Mouse (Mus musculus) lung, embryonic 14.5 days (tissue): ENCODE measurements around the gene Nudt8. TPM values are rescaled to one million over a fixed set of nuclear protein-coding genes. Genes with fewer than 3 reads are reported as not detected.
"Not testable (repeated sequence)": the region's sequence is repeated elsewhere in the genome, so short reads cannot be mapped to it uniquely, and the experiment has no call there.

ENCODE experiments used
- ATAC-seq: fragments of 200-750 bp; cut with Nextera tagmentation; 2 replicates; pipeline ENCODE4 v1.8.0; 2017; ENCODE audit warnings: mild to moderate bottlenecking, moderate TSS enrichment, moderate library complexity; ENCODE audit not compliant: insufficient read depth
- DNase-seq: peaks from one replicate; pipeline ENCODE4 v3.0.0-alpha.2; 2015
- H3K27ac ChIP-seq: fragments of 300-500 bp; sonication (generic); 2 replicates; pipeline ENCODE4 v1.5.1; 2014; ENCODE audit warnings: low read depth, mild to moderate bottlenecking, moderate library complexity
- H3K27me3 ChIP-seq: fragments of 300-500 bp; sonication (generic); 2 replicates; pipeline ENCODE4 v1.6.1; 2014; ENCODE audit warnings: low read length, control low read depth; ENCODE audit not compliant: insufficient read depth
- H3K36me3 ChIP-seq: fragments of 300-500 bp; sonication (generic); 2 replicates; pipeline ENCODE4 v1.6.1; 2014; ENCODE audit warnings: control low read depth; ENCODE audit not compliant: insufficient read depth
- H3K4me1 ChIP-seq: fragments of 300-500 bp; sonication (generic); 2 replicates; pipeline ENCODE4 v1.6.1; 2014; ENCODE audit warnings: antibody characterized with exemption, control low read depth; ENCODE audit not compliant: insufficient read depth
- H3K4me2 ChIP-seq: fragments of 300-500 bp; sonication (generic); 2 replicates; pipeline ENCODE4 v1.6.1; 2014; ENCODE audit warnings: mild to moderate bottlenecking
- H3K4me3 ChIP-seq: fragments of 300-500 bp; sonication (generic); 2 replicates; pipeline ENCODE4 v1.5.1; 2014; ENCODE audit warnings: low read depth, low read length
- H3K9ac ChIP-seq: fragments of 300-500 bp; sonication (generic); 2 replicates; pipeline ENCODE4 v1.6.1; 2014
- H3K9me3 ChIP-seq: fragments of 300-500 bp; sonication (generic); 2 replicates; pipeline ENCODE4 v1.6.1; 2016; ENCODE audit warnings: low read depth, low read length, control low read depth
- CTCF ChIP-seq: IDR thresholded peaks from 2 replicates; pipeline ENCODE4 v1.5.1; 2016; ENCODE audit warnings: antibody characterized with exemption, low read depth
- WGBS: fragments of 180-500 bp; shearing (Covaris S2); extraction: QIAGEN DNeasy Blood & Tissue Kit; methylation state at CpG from one replicate; pipeline ENCODE4 v1.1.7; 2014; 5-methylcytosine and 5-hydroxymethylcytosine counted together
- polyA plus RNA-seq: library from polyadenylated mRNA; unstranded; fragments of >200 nt; fragmentation: Nextera tagmentation; extraction: Ambion mirVana; gene quantifications from 2 replicates; pipeline ENCODE4 v1.2.1, GENCODE M21; 2014

Gene Nudt8
- polyA plus RNA-seq, 1 experiment from 2014 or later: 24.4 TPM

DNA sequence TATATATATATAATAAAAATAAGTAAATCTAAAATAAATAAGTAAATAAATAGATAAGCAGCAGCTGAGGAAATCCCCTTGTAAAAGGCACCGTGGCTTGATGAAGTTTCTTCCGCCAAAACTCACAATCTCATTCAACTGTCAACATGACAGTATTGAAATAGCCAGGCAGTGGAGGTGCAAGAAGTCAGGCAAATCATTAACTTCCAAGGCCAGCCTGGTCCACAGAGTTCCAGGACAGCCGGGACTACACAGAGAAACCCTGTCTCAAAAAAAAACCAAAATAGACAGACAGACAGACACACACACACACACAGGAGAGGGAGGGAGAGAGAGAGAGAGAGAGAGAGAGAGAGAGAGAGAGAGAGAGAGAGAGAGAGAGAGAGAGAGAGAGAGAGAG lies 32.9 kb downstream of the Nudt8 start:
- no peak overlapping the region for H3K4me2 ChIP-seq
- ATAC-seq: no peak
- H3K36me3 ChIP-seq: 0 out of 2 replicates have a peak, but pooled peaks cover 6% of the 10 kb centered on the region
- TF ChIP-seq CTCF: no peak
- no peaks in the 10 kb centered on the region for H3K9me3 ChIP-seq
- H3K9ac ChIP-seq: no peak overlapping the region
- H3K27ac ChIP-seq: no peak overlapping the region
- H3K27me3 ChIP-seq: no peaks in the 10 kb centered on the region
- 50% methylated on average over 3 of the region's 3 CpGs for WGBS
- H3K4me3 ChIP-seq: no peak overlapping the region
- no peak for DNase-seq
- H3K4me1 ChIP-seq: peaks cover 3% of the 10 kb centered on the region; the same call in 1 of the 2 replicates

GRCm38 (mm10) chr19:4033742-4034141 lies 33.4 kb downstream of the Nudt8 start:
- TF ChIP-seq CTCF: no peak
- peaks cover 4% of the 10 kb centered on the region; the same call in 1 of the 2 replicates for H3K4me1 ChIP-seq
- H3K36me3 ChIP-seq: 0 out of 2 replicates have a peak, but pooled peaks cover 6% of the 10 kb centered on the region
- H3K27ac ChIP-seq: no peak overlapping the region
- no peak overlapping the region for H3K4me3 ChIP-seq
- H3K9ac ChIP-seq: no peak overlapping the region
- 56% methylated on average over 5 of the region's 5 CpGs for WGBS
- DNase-seq: no peak
- H3K27me3 ChIP-seq: no peaks in the 10 kb centered on the region
- no peak overlapping the region for H3K4me2 ChIP-seq
- no peaks in the 10 kb centered on the region for H3K9me3 ChIP-seq
- ATAC-seq: no peak

- Histone ChIP-seq H3K9ac (no peak overlapping the region), H3K36me3 (0 out of 2 replicates have a peak, but pooled peaks cover 6% of the 10 kb centered on the region), H3K4me1 (peaks cover 4% of the 10 kb centered on the region; the same call in 1 of the 2 replicates), H3K27me3 (no peaks in the 10 kb centered on the region), H3K27ac (no peak overlapping the region), H3K9me3 (no peaks in the 10 kb centered on the region), H3K4me2 (peak overlapping the region; percentile 19), H3K4me3 (no peak overlapping the region)
- no peak for DNase-seq
- TF ChIP-seq CTCF: no peak
- ATAC-seq: no peak
- WGBS: 62% methylated on average over 12 of the region's 12 CpGs
These were observed 36.1 kb downstream of the Nudt8 start for GRCm38 (mm10) chr19:4036327-4037045.

- H3K4me1 ChIP-seq, H3K27me3 ChIP-seq, DNase-seq, H3K9me3 ChIP-seq, H3K36me3 ChIP-seq: not testable (repeated sequence)
- H3K27ac ChIP-seq: peak overlapping the region; percentile 33; the same call in 1 of the 2 replicates
- peak overlapping the region; percentile 50 for H3K4me3 ChIP-seq
- peak; percentile 47; the same call in 1 of the 2 replicates for ATAC-seq
- peak overlapping the region; percentile 79 for H3K9ac ChIP-seq
- peak overlapping the region; percentile 75 for H3K4me2 ChIP-seq
- WGBS: 23% methylated on average over 7 of the region's 8 CpGs
These were observed 36.9 kb downstream of the Nudt8 start for GRCm38 (mm10) chr19:4037154-4037787.

- H3K4me2 ChIP-seq: peak within 1 kb of the TSS; percentile 75
- peak; percentile 90 for ATAC-seq
- TF ChIP-seq CTCF: peak; percentile 44; the same call in 1 of the 2 replicates
- DNase-seq: peak; percentile 94
- WGBS: under 1% methylated on average over 26 of the region's 26 CpGs
- H3K9me3 ChIP-seq: no peaks in the 10 kb centered on the region
- H3K27me3 ChIP-seq: no peaks in the 10 kb centered on the region
- H3K9ac ChIP-seq: peak within 1 kb of the TSS; percentile 79
- H3K4me1 ChIP-seq: peaks cover 4% of the 10 kb centered on the region; the same call in 1 of the 2 replicates
- H3K36me3 ChIP-seq: 0 out of 2 replicates have a peak, but pooled peaks cover 6% of the 10 kb centered on the region
- H3K4me3 ChIP-seq: peak within 1 kb of the TSS; percentile 50
- H3K27ac ChIP-seq: peak within 1 kb of the TSS; percentile 33; the same call in 1 of the 2 replicates
These were observed 37.4 kb downstream of the Nudt8 start, which contains the start of gene Gstp1 for GRCm38 (mm10) chr19:4037788-4038232. Gene Gstp1 (minus strand): TSS chr19:4037985.

GRCm38 (mm10) chr19:4040941-4041340 lies 40.6 kb downstream of the Nudt8 start:
- not testable (repeated sequence) for H3K4me1 ChIP-seq, ATAC-seq, H3K27ac ChIP-seq, H3K27me3 ChIP-seq, H3K4me3 ChIP-seq, DNase-seq, H3K36me3 ChIP-seq, H3K9me3 ChIP-seq, H3K9ac ChIP-seq, H3K4me2 ChIP-seq
- 85% methylated on average over 5 of the region's 5 CpGs for WGBS

- H3K4me1 ChIP-seq: peaks cover 11% of the 10 kb centered on the region; the same call in 1 of the 2 replicates
- WGBS: 82% methylated on average over 3 of the region's 4 CpGs
- H3K4me2 ChIP-seq, H3K27me3 ChIP-seq, H3K9ac ChIP-seq, H3K36me3 ChIP-seq, DNase-seq, H3K4me3 ChIP-seq, H3K9me3 ChIP-seq, H3K27ac ChIP-seq, ATAC-seq: not testable (repeated sequence)
These were observed 41.1 kb downstream of the Nudt8 start for GRCm38 (mm10) chr19:4041500-4041899.
